Mouse (Mus musculus) midbrain, embryonic 13.5 days (tissue): ENCODE measurements around the gene Cldn24. TPM values are rescaled to one million over a fixed set of nuclear protein-coding genes. Genes with fewer than 3 reads are reported as not detected.
"Not testable (repeated sequence)": the region's sequence is repeated elsewhere in the genome, so short reads cannot be mapped to it uniquely, and the experiment has no call there.

Source experiments
- ATAC-seq: fragments of 200-750 bp; cut with Nextera tagmentation; 2 replicates; pipeline ENCODE4 v1.8.0; 2017; ENCODE audit warnings: mild to moderate bottlenecking, moderate TSS enrichment, moderate library complexity
- H3K27ac ChIP-seq: fragments of 300-500 bp; sonication (generic); 2 replicates; pipeline ENCODE4 v1.5.1; 2015; ENCODE audit warnings: inconsistent platforms, mild to moderate bottlenecking, moderate library complexity
- H3K27me3 ChIP-seq: fragments of 300-500 bp; sonication (generic); 2 replicates; pipeline ENCODE4 v1.6.1; 2015; ENCODE audit warnings: mild to moderate bottlenecking, inconsistent platforms
- H3K36me3 ChIP-seq: fragments of 300-500 bp; sonication (generic); 2 replicates; pipeline ENCODE4 v1.6.1; 2015; ENCODE audit warnings: mild to moderate bottlenecking, inconsistent platforms
- H3K4me1 ChIP-seq: fragments of 300-500 bp; sonication (generic); replicated peaks from 2 replicates; pipeline ENCODE4 v1.6.1; 2015; ENCODE audit warnings: inconsistent platforms
- H3K4me2 ChIP-seq: fragments of 300-500 bp; sonication (generic); replicated peaks from 2 replicates; pipeline ENCODE4 v1.6.1; 2015; ENCODE audit warnings: moderate library complexity, mild to moderate bottlenecking, inconsistent platforms
- H3K4me3 ChIP-seq: fragments of 300-500 bp; sonication (generic); replicated peaks from 2 replicates; pipeline ENCODE4 v1.5.1; 2015; ENCODE audit warnings: mild to moderate bottlenecking, inconsistent platforms
- H3K9ac ChIP-seq: fragments of 300-500 bp; sonication (generic); replicated peaks from 2 replicates; pipeline ENCODE4 v1.6.1; 2015; ENCODE audit warnings: mild to moderate bottlenecking, inconsistent platforms
- H3K9me3 ChIP-seq: fragments of 300-500 bp; sonication (generic); 2 replicates; pipeline ENCODE4 v1.6.1; 2016; ENCODE audit warnings: mild to moderate bottlenecking, inconsistent platforms
- WGBS: fragments of 180-500 bp; shearing (Covaris S2); methylation state at CpG from one replicate; pipeline ENCODE4 v1.1.7; 2015; 5-methylcytosine and 5-hydroxymethylcytosine counted together
- polyA plus RNA-seq: library from polyadenylated mRNA; unstranded; fragments of >200 nt; fragmentation: Nextera tagmentation; extraction: Ambion mirVana; gene quantifications from 2 replicates; pipeline ENCODE4 v1.2.1, GENCODE M21; 2015

Cldn24 gene
- polyA plus RNA-seq, 1 experiment from 2014 or later = not detected

GRCm38 (mm10) chr8:47804262-47804661 is 17.7 kb upstream of the Cldn24 start:
- no peaks in the 10 kb centered on the region for H3K4me1 ChIP-seq
- WGBS = 97% methylated on average over 1 of the region's 1 CpGs
- no peak overlapping the region for H3K4me2 ChIP-seq
- H3K36me3 ChIP-seq = no peaks in the 10 kb centered on the region
- H3K27me3 ChIP-seq = no peaks in the 10 kb centered on the region
- H3K9me3 ChIP-seq = no peaks in the 10 kb centered on the region
- no peak overlapping the region for H3K27ac ChIP-seq
- H3K4me3 ChIP-seq = no peak overlapping the region
- ATAC-seq = no peak
- H3K9ac ChIP-seq = no peak overlapping the region

GRCm38 (mm10) chr8:47809970-47810665 is 11.8 kb upstream of the Cldn24 start:
- Histone ChIP-seq H3K9ac (no peak overlapping the region), H3K27me3 (no peaks in the 10 kb centered on the region), H3K36me3 (no peaks in the 10 kb centered on the region), H3K4me2 (no peak overlapping the region), H3K27ac (no peak overlapping the region), H3K4me1 (no peaks in the 10 kb centered on the region), H3K4me3 (no peak overlapping the region), H3K9me3 (no peaks in the 10 kb centered on the region)
- 91% methylated on average over 14 of the region's 14 CpGs for WGBS
- ATAC-seq = no peak

GRCm38 (mm10) chr8:47810666-47811015 is 11.3 kb upstream of the Cldn24 start:
- no peak for ATAC-seq
- WGBS = 76% methylated on average over 7 of the region's 7 CpGs
- H3K36me3 ChIP-seq = no peaks in the 10 kb centered on the region

GRCm38 (mm10) chr8:47811221-47811620 is 10.7 kb upstream of the Cldn24 start:
- Histone ChIP-seq H3K36me3 (no peaks in the 10 kb centered on the region), H3K4me3 (no peak overlapping the region), H3K27ac (no peak overlapping the region), H3K27me3 (no peaks in the 10 kb centered on the region), H3K9me3 (no peaks in the 10 kb centered on the region), H3K9ac (no peak overlapping the region), H3K4me2 (no peak overlapping the region), H3K4me1 (no peaks in the 10 kb centered on the region)
- no peak for ATAC-seq
- 82% methylated on average over 12 of the region's 12 CpGs for WGBS

More at GRCm38 (mm10) chr8:47810666-47811015, 11.3 kb upstream of the Cldn24 start:
- no peaks in the 10 kb centered on the region for H3K27me3 ChIP-seq
- H3K4me2 ChIP-seq = no peak overlapping the region
- no peak overlapping the region for H3K4me3 ChIP-seq
- H3K9me3 ChIP-seq = no peaks in the 10 kb centered on the region
- H3K27ac ChIP-seq = no peak overlapping the region
- H3K4me1 ChIP-seq = no peaks in the 10 kb centered on the region
- no peak overlapping the region for H3K9ac ChIP-seq

- WGBS = 89% methylated on average over 8 of the region's 8 CpGs
- Histone ChIP-seq H3K4me3 (no peak overlapping the region), H3K27me3 (no peaks in the 10 kb centered on the region), H3K9ac (no peak overlapping the region), H3K27ac (no peak overlapping the region), H3K36me3 (no peaks in the 10 kb centered on the region), H3K9me3 (no peaks in the 10 kb centered on the region), H3K4me2 (no peak overlapping the region), H3K4me1 (no peaks in the 10 kb centered on the region)
- no peak for ATAC-seq
Measured at GRCm38 (mm10) chr8:47819034-47819433, 2.9 kb upstream of the Cldn24 start.

- 86% methylated on average over 20 of the region's 20 CpGs for WGBS
- H3K27ac ChIP-seq = no peak overlapping the region
- no peak for ATAC-seq
Measured at GRCm38 (mm10) chr8:47820914-47821772, 800 bp upstream of the Cldn24 start.

GRCm38 (mm10) chr8:47822541-47822940 is 598 bp downstream of the Cldn24 start:
- H3K9ac ChIP-seq, H3K27ac ChIP-seq, H3K4me3 ChIP-seq, H3K4me1 ChIP-seq, H3K27me3 ChIP-seq, H3K9me3 ChIP-seq, H3K36me3 ChIP-seq, H3K4me2 ChIP-seq, ATAC-seq: not testable (repeated sequence)
- WGBS = 96% methylated on average over 7 of the region's 9 CpGs

More at GRCm38 (mm10) chr8:47820914-47821772, 800 bp upstream of the Cldn24 start:
- no peaks in the 10 kb centered on the region for H3K36me3 ChIP-seq
- no peaks in the 10 kb centered on the region for H3K27me3 ChIP-seq
- H3K4me1 ChIP-seq = 0 out of 2 replicates have a peak, but pooled peaks cover 9% of the 10 kb centered on the region
- H3K9me3 ChIP-seq = no peaks in the 10 kb centered on the region
- no peak overlapping the region for H3K4me2 ChIP-seq
- H3K9ac ChIP-seq = no peak overlapping the region
- H3K4me3 ChIP-seq = no peak overlapping the region

- no peak overlapping the region for H3K4me3 ChIP-seq
- H3K4me1 ChIP-seq = 0 out of 2 replicates have a peak, but pooled peaks cover 9% of the 10 kb centered on the region
- H3K4me2 ChIP-seq = no peak overlapping the region
- ATAC-seq = no peak
- 60% methylated on average over 10 of the region's 10 CpGs for WGBS
- H3K27me3 ChIP-seq = no peaks in the 10 kb centered on the region
- H3K36me3 ChIP-seq = no peaks in the 10 kb centered on the region
- H3K9me3 ChIP-seq = no peaks in the 10 kb centered on the region
- H3K9ac ChIP-seq = no peak overlapping the region
- no peak overlapping the region for H3K27ac ChIP-seq
Measured at GRCm38 (mm10) chr8:47823777-47824176, 1.8 kb downstream of the Cldn24 start.

- Histone ChIP-seq H3K27ac (no peak within 1 kb of the TSS), H3K9ac (no peak within 1 kb of the TSS), H3K27me3 (no peaks in the 10 kb centered on the region), H3K36me3 (0 out of 2 replicates have a peak, but pooled peaks cover 2% of the 10 kb centered on the region), H3K4me2 (no peak within 1 kb of the TSS), H3K4me1 (0 out of 2 replicates have a peak, but pooled peaks cover 9% of the 10 kb centered on the region), H3K9me3 (no peaks in the 10 kb centered on the region), H3K4me3 (no peak within 1 kb of the TSS)
- no peak for ATAC-seq
- WGBS = 32% methylated on average over 13 of the region's 13 CpGs
Measured at GRCm38 (mm10) chr8:47824182-47824581, 2.2 kb downstream of the Cldn24 start, which contains the start of gene Cldn22. Gene Cldn22 (plus strand): TSS chr8:47824482.

GRCm38 (mm10) chr8:47825596-47825995 is 3.7 kb downstream of the Cldn24 start:
- 58% methylated on average over 5 of the region's 5 CpGs for WGBS
- no peak for ATAC-seq

GRCm38 (mm10) chr8:47826911-47827310 is 5.0 kb downstream of the Cldn24 start:
- ATAC-seq = no peak

More at GRCm38 (mm10) chr8:47825596-47825995, 3.7 kb downstream of the Cldn24 start:
- 0 out of 2 replicates have a peak, but pooled peaks cover 9% of the 10 kb centered on the region for H3K4me1 ChIP-seq
- H3K27ac ChIP-seq = no peak overlapping the region
- H3K4me2 ChIP-seq = no peak overlapping the region
- H3K9ac ChIP-seq = no peak overlapping the region
- no peak overlapping the region for H3K4me3 ChIP-seq
- no peaks in the 10 kb centered on the region for H3K9me3 ChIP-seq
- no peaks in the 10 kb centered on the region for H3K27me3 ChIP-seq
- 0 out of 2 replicates have a peak, but pooled peaks cover 7% of the 10 kb centered on the region for H3K36me3 ChIP-seq

GRCm38 (mm10) chr8:47832616-47833015 is 10.7 kb downstream of the Cldn24 start:
- Histone ChIP-seq H3K36me3 (peaks cover 17% of the 10 kb centered on the region; the same call in 1 of the 2 replicates), H3K9me3 (no peaks in the 10 kb centered on the region), H3K4me2 (no peak overlapping the region), H3K4me1 (no peaks in the 10 kb centered on the region), H3K27ac (no peak overlapping the region), H3K27me3 (no peaks in the 10 kb centered on the region), H3K4me3 (no peak overlapping the region), H3K9ac (no peak overlapping the region)
- 75% methylated on average over 6 of the region's 6 CpGs for WGBS
- ATAC-seq = no peak

More at GRCm38 (mm10) chr8:47826911-47827310, 5.0 kb downstream of the Cldn24 start:
- Histone ChIP-seq H3K36me3 (peaks cover 13% of the 10 kb centered on the region; the same call in 1 of the 2 replicates), H3K9me3 (no peaks in the 10 kb centered on the region), H3K4me1 (0 out of 2 replicates have a peak, but pooled peaks cover 9% of the 10 kb centered on the region), H3K9ac (no peak overlapping the region), H3K4me2 (no peak overlapping the region), H3K27ac (no peak overlapping the region), H3K27me3 (no peaks in the 10 kb centered on the region), H3K4me3 (no peak overlapping the region)
- WGBS = 94% methylated on average over 9 of the region's 9 CpGs
